Mouse (Mus musculus) hematopoietic stem cell, adult 5-6 weeks (primary cell): ENCODE results near the gene Arhgap22. TPM values are rescaled to one million over a fixed set of nuclear protein-coding genes. Genes with fewer than 3 reads are reported as not detected.
A peak's percentile ranks its signal among the peaks of the same experiment; 100 is the strongest.

Source experiments
- ATAC-seq, 2 experiments: fragments of 125-278 bp in 1 of 2; replicated peaks in 1 of 2; 2 replicates each; pipeline ENCODE4 v1.8.0; 2016 to 2017; ENCODE audit warnings: inconsistent platforms in 2 of 2, mild to moderate bottlenecking in 2 of 2, moderate number of reproducible peaks in 2 of 2, low read depth in 1 of 2, moderate TSS enrichment in 1 of 2; ENCODE audit not compliant: low FRiP score in 2 of 2, poor library complexity in 2 of 2, severe bottlenecking in 2 of 2, insufficient read depth in 1 of 2, low TSS enrichment in 1 of 2
- total RNA-seq: library from RNA; stranded (forward); fragments of 172-1452, 232-1000 nt; gene quantifications from 2 replicates; pipeline ENCODE4 v1.2.3, GENCODE M21; 2017

Gene Arhgap22
- total RNA-seq, 1 experiment from 2014 or later = not detected

GRCm38 (mm10) chr14:33370056-33370455 is 156.2 kb downstream of the Arhgap22 start:
- 0 out of 4 replicates have a peak, but pooled peaks of 1 of the 2 experiments have one; percentile 39 for ATAC-seq

GRCm38 (mm10) chr14:33371248-33371647 is 157.4 kb downstream of the Arhgap22 start:
- peak; percentile 63 to 67 for ATAC-seq

- no peak for ATAC-seq
Measured at GRCm38 (mm10) chr14:33373271-33373670, 159.4 kb downstream of the Arhgap22 start.

DNA sequence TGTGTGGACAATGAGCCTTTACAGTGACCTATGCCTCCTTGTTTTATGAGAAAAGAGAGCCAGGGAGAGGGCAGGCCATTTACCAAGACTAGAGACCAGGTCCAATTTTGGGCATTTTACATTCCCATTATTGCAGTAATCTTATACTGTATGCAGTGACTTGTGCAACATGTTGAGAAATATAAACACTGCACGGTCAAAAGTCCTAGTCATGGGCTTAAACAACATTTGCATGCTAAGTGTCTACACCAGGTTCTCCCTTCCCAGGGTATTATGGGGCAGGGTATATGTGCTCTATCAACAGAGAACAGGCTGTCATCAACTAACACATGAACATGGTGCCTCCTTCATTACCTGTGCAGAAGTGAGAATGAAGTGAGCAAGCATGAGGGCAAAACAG is 160.3 kb downstream of the Arhgap22 start:
- ATAC-seq = no peak

DNA sequence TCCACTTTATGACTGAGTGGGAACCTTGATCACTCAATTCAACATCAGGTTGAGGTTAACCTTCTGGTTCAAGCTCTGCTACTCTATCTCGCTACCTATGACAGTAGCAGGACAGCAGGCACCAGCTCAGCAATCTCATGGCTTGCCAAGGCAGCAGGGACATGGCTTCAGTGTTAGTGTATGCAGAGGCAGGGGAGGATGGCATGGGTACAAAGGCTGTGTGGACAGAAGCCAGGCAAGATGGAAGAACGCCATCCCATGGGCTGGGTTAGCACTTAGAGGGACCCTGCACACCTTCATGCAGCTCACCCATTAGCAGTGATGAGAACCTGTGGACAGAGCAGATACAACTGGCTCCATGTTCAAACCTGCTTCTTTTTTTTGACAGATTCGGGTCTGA is 163.4 kb downstream of the Arhgap22 start:
- ATAC-seq = no peak

- ATAC-seq = no peak
Measured at GRCm38 (mm10) chr14:33378723-33379122, 164.9 kb downstream of the Arhgap22 start.

DNA sequence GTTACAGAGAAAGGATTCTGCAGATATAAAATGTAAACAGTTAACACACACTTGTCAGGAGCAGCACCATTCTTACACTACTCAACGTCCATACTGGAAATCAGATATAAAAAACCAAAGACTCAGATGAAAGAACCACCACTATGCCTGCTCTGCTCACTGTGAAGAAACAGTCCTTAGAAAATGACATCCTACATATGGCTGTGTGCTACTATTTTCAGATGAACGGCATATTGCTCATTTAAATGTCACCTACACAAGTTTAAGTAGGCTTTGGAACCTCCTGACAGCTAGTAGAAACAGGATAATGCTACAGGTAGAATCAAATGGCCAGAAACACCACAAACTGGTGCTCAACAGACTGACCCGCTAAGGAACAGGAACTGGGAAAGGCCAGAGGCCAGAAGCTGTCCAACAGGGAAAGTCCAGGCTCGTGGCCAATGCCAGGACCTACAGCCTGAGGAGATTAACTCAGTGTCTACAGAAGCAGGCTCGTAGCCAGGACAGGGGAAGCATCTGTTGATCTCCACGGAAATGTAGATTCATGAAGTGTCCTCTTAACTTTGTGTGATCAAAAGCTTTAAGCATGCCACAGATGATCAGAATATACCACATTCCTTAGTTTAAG is 167.1 kb downstream of the Arhgap22 start:
- no peak for ATAC-seq

GRCm38 (mm10) chr14:33398065-33398860 is 184.4 kb downstream of the Arhgap22 start:
- no peak for ATAC-seq

- peak; percentile 57 to 60; a peak in 3 of 4 replicates for ATAC-seq
Measured at GRCm38 (mm10) chr14:33400019-33400418, 186.2 kb downstream of the Arhgap22 start.

DNA sequence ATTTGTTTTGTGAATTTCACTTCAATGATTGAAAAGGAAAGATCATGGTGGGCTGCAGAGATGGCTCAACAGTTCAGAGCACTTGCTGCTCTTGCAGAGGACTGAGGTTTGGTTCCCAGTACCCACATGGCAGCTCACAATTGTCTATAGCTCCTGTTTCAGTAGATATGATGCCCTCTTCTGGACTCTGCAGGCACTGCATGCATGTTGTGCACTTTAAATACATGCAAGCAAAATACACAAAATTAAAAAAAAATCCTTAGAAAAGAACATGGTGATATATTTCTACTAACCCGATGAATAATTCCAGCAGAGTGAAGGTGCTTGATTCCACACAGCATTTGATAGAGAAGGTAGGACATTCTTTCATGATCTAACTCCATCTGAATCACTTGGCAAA is 188.5 kb downstream of the Arhgap22 start:
- no peak for ATAC-seq

- no peak for ATAC-seq
Measured at GRCm38 (mm10) chr14:33415746-33416145, 201.9 kb downstream of the Arhgap22 start.

DNA sequence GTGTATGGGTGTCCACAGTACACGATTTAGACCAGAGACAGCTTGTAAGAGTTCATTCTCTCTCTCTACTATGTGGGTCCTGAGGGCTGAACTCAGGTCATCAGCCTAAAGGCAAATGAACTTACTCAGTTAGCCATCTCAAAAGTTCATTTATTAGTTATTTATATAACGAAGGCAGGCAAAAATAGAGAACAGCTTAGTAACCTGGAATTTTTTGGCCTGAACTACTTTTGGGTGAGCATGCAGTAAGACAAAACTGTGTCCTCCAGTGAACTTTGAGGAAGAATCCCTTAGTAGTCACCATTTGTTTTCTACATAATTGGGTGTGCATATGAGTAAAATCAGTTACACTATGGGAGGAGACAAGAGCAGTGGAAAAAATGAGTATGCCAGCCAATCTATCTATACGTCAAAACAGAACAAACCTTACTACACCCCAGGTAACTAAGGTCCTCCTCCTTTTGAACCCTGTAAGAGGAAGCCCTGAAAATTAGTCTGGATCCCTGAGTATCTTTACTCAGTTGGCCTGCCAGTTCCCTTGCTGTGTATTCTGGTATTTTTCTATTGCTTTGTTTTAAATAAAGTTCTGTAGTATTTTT is 204.6 kb downstream of the Arhgap22 start:
- ATAC-seq = no peak

Other genes starting within 250 kb of the Arhgap22 start
- not detected in 2 replicates for gene Lrrc18, start 222.6 kb upstream of the Arhgap22 start, total RNA-seq
- 58.7 and 94.4 TPM in 2 replicates for gene Wdfy4, start 28.5 kb upstream of the Arhgap22 start, total RNA-seq
- 69.9 and 89.5 TPM in 2 replicates for gene Mapk8, start 233.1 kb downstream of the Arhgap22 start, total RNA-seq